ENCODE assay signal across 9 mouse cellular contexts in genomic region chr15:27784126-27784563, GRCm38 (mm10).
A peak's percentile ranks its signal among the peaks of the same experiment; 100 is the strongest.
DNase-seq lines count a peak whose midpoint lies in the region; ATAC-seq and TF ChIP-seq lines count a peak whose summit lies in the region.
"Had no signal": no experiment of that assay in that cellular context is flagged by ENCODE, and none has a peak within 500 bp of the region (broad histone marks: within the 10 kb centered on the region; RNA-seq: fewer than 3 reads in every experiment).

No protein-coding gene starts in this region.

- H3K36me3 ChIP-seq in forebrain, embryonic 12.5 days (replicated peaks): no peaks in the 10 kb centered on the region
- no peaks in the 10 kb centered on the region for H3K36me3 ChIP-seq in hindbrain, embryonic 13.5 days
- peaks cover 11% of the 10 kb centered on the region for H3K36me3 ChIP-seq in limb, embryonic 14.5 days (ENCODE audit: control insufficient read depth, insufficient read depth, low read length)
- no peaks in the 10 kb centered on the region for H3K36me3 ChIP-seq in midbrain, embryonic 15.5 days (replicated peaks)
- H3K36me3 ChIP-seq: G1E had no signal

- peak overlapping the region; percentile 91 for H3K27ac ChIP-seq in forebrain, embryonic 12.5 days
- H3K27ac ChIP-seq in hindbrain, embryonic 13.5 days: peak overlapping the region; percentile 92
- H3K27ac ChIP-seq in limb, embryonic 14.5 days (replicated peaks; ENCODE audit: low read depth, low read length): peak overlapping the region; percentile 92
- peak overlapping the region; percentile 80 for H3K27ac ChIP-seq in midbrain, embryonic 15.5 days

- H3K4me2 ChIP-seq in forebrain, embryonic 12.5 days: peak overlapping the region; percentile 36
- H3K4me2 ChIP-seq in hindbrain, embryonic 13.5 days: peak overlapping the region; percentile 31
- peak overlapping the region; percentile 79 for H3K4me2 ChIP-seq in limb, embryonic 14.5 days (replicated peaks; ENCODE audit: low read depth, low read length, severe bottlenecking)
- 0 out of 2 replicates have a peak overlapping the region, but pooled peaks have one; percentile 8 for H3K4me2 ChIP-seq in midbrain, embryonic 15.5 days

- TF ChIP-seq POLR2A in limb, embryonic 14.5 days (IDR thresholded peaks at IDR 0.05; ENCODE audit: borderline replicate concordance, extremely low read depth, insufficient read depth, insufficient read length): no peak

- no peak overlapping the region for H3K4me3 ChIP-seq in forebrain, embryonic 12.5 days (replicated peaks)
- H3K4me3 ChIP-seq in hindbrain, embryonic 13.5 days: no peak overlapping the region
- peak overlapping the region; percentile 59 for H3K4me3 ChIP-seq in limb, embryonic 14.5 days (replicated peaks; ENCODE audit: low read length)
- no peak overlapping the region for H3K4me3 ChIP-seq in midbrain, embryonic 15.5 days

- 24% methylated on average over 10 of the region's 10 CpGs for WGBS in forebrain, embryonic 12.5 days
- WGBS in hindbrain, embryonic 13.5 days: 21% methylated on average over 10 of the region's 10 CpGs
- 5% methylated on average over 10 of the region's 10 CpGs for WGBS in limb, embryonic 14.5 days
- WGBS in midbrain, embryonic 15.5 days: 27% methylated on average over 10 of the region's 10 CpGs

- H3K9ac ChIP-seq in forebrain, embryonic 12.5 days: no peak overlapping the region; the same call in 1 of the 2 replicates
- H3K9ac ChIP-seq in hindbrain, embryonic 13.5 days: peak overlapping the region; percentile 21; the same call in 1 of the 2 replicates
- peak overlapping the region; percentile 81; the same call in 1 of the 2 replicates for H3K9ac ChIP-seq in limb, embryonic 14.5 days (ENCODE audit: low read depth, low read length, severe bottlenecking)
- H3K9ac ChIP-seq in midbrain, embryonic 15.5 days: peak overlapping the region; percentile 19; the same call in 1 of the 2 replicates

- H3K4me1 ChIP-seq in forebrain, embryonic 12.5 days: peaks cover 97% of the 10 kb centered on the region
- H3K4me1 ChIP-seq in hindbrain, embryonic 13.5 days (replicated peaks): peaks cover 99% of the 10 kb centered on the region
- peaks cover 86% of the 10 kb centered on the region for H3K4me1 ChIP-seq in limb, embryonic 14.5 days (ENCODE audit: control insufficient read depth, insufficient read depth, low read length)
- H3K4me1 ChIP-seq in midbrain, embryonic 15.5 days: peaks cover 94% of the 10 kb centered on the region

- no peaks in the 10 kb centered on the region for H3K9me3 ChIP-seq in forebrain, embryonic 12.5 days
- H3K9me3 ChIP-seq in hindbrain, embryonic 13.5 days: no peaks in the 10 kb centered on the region
- H3K9me3 ChIP-seq in limb, embryonic 14.5 days (ENCODE audit: control insufficient read depth, low read length): no peaks in the 10 kb centered on the region
- no peaks in the 10 kb centered on the region for H3K9me3 ChIP-seq in midbrain, embryonic 15.5 days

- H3K27me3 ChIP-seq in forebrain, embryonic 12.5 days: no peaks in the 10 kb centered on the region
- no peaks in the 10 kb centered on the region for H3K27me3 ChIP-seq in hindbrain, embryonic 13.5 days
- H3K27me3 ChIP-seq in limb, embryonic 14.5 days (ENCODE audit: control insufficient read depth, insufficient read depth, low read length): no peaks in the 10 kb centered on the region
- H3K27me3 ChIP-seq in midbrain, embryonic 15.5 days (replicated peaks): no peaks in the 10 kb centered on the region

- peak; percentile 50 to 66 for DNase-seq in lung, adult 18-20 months
- no peak for DNase-seq in lung, postnatal 25 days (ENCODE audit: low spot score)
- DNase-seq in limb, embryonic 14.5 days (ENCODE audit: low spot score): peak; percentile 87
- DNase-seq in right cerebral cortex, postnatal 25 days: no peak
- no peak for DNase-seq in layer of hippocampus, adult 8-10 months (ENCODE audit: low spot score in 2 of 2)

- no peak for ATAC-seq in forebrain, embryonic 12.5 days (ENCODE audit: low FRiP score)
- 0 out of 2 replicates have a peak, but pooled peaks have one; percentile 3 for ATAC-seq in hindbrain, embryonic 13.5 days (ENCODE audit: low FRiP score)
- ATAC-seq in limb, embryonic 14.5 days (ENCODE audit: low FRiP score, low read depth): no peak
- ATAC-seq in midbrain, embryonic 15.5 days (replicated peaks): no peak

Comparison
In these comparisons a context has a peak if more than half of its experiments do, and no peak if none do; other contexts are left out.
1. DNase-seq: peak in lung, adult 18-20 months (2 of 2) and limb, embryonic 14.5 days (single experiment); none in lung, postnatal 25 days (single experiment), right cerebral cortex, postnatal 25 days (single experiment) and layer of hippocampus, adult 8-10 months (0 of 2).
2. H3K4me2 ChIP-seq: peak in every context shown above with its lines; median percentile 79 in limb, embryonic 14.5 days; 36 in forebrain, embryonic 12.5 days; 31 in hindbrain, embryonic 13.5 days; 8 in midbrain, embryonic 15.5 days.
3. Peak in every context shown above with its lines, with median percentiles within 50 percentile points of each other: H3K27ac ChIP-seq.